Mouse (Mus musculus) layer of hippocampus, adult 11-12 months (tissue): ENCODE data around the gene D430041D05Rik.
A peak's percentile ranks its signal among the peaks of the same experiment; 100 is the strongest.

Experiments
- DNase-seq: peaks from one replicate; pipeline ENCODE4 v3.0.0; 2022; ENCODE audit warnings: low spot score

D430041D05Rik gene

GRCm38 (mm10) chr2:104150608-104151397 lies 260.0 kb downstream of the D430041D05Rik start:
- no peak for DNase-seq

- no peak for DNase-seq
Observed at GRCm38 (mm10) chr2:104147910-104148561, 262.8 kb downstream of the D430041D05Rik start.

GRCm38 (mm10) chr2:104145983-104146382 lies 264.8 kb downstream of the D430041D05Rik start:
- DNase-seq: no peak

- DNase-seq: no peak
Observed at GRCm38 (mm10) chr2:104144004-104144403, 266.8 kb downstream of the D430041D05Rik start.

- no peak for DNase-seq
Observed at GRCm38 (mm10) chr2:104142140-104142539, 268.7 kb downstream of the D430041D05Rik start.

GRCm38 (mm10) chr2:104135920-104136319 lies 274.9 kb downstream of the D430041D05Rik start:
- DNase-seq: no peak

- DNase-seq: peak; percentile 79
Observed at GRCm38 (mm10) chr2:104134150-104135056, 276.4 kb downstream of the D430041D05Rik start.

GRCm38 (mm10) chr2:104133042-104133810 lies 277.6 kb downstream of the D430041D05Rik start:
- no peak for DNase-seq

GRCm38 (mm10) chr2:104132266-104132859 lies 278.4 kb downstream of the D430041D05Rik start:
- no peak for DNase-seq

GRCm38 (mm10) chr2:104130969-104131368 lies 279.8 kb downstream of the D430041D05Rik start:
- no peak for DNase-seq

- DNase-seq: no peak
Observed at GRCm38 (mm10) chr2:104130165-104130564, 280.6 kb downstream of the D430041D05Rik start.

GRCm38 (mm10) chr2:104128803-104129531 lies 281.8 kb downstream of the D430041D05Rik start:
- DNase-seq: no peak

GRCm38 (mm10) chr2:104124071-104124470 lies 286.7 kb downstream of the D430041D05Rik start:
- DNase-seq: no peak

GRCm38 (mm10) chr2:104123540-104123939 lies 287.3 kb downstream of the D430041D05Rik start:
- DNase-seq: no peak

- peak; percentile 88 for DNase-seq
Observed at GRCm38 (mm10) chr2:104122505-104123378, 288.1 kb downstream of the D430041D05Rik start, which contains the start of gene A930018P22Rik. Gene A930018P22Rik (plus strand): TSS chr2:104122769.

- no peak for DNase-seq
Observed at GRCm38 (mm10) chr2:104121681-104122504, 288.9 kb downstream of the D430041D05Rik start.

- no peak for DNase-seq
Observed at GRCm38 (mm10) chr2:104120312-104120711, 290.5 kb downstream of the D430041D05Rik start.

- DNase-seq: no peak
Observed at GRCm38 (mm10) chr2:104119097-104119496, 291.7 kb downstream of the D430041D05Rik start.
